Mouse (Mus musculus): Measurements from ENCODE around the gene Slc16a11. TPM values are rescaled to one million over a fixed set of nuclear protein-coding genes. Genes with fewer than 3 reads are reported as not detected.

Slc16a11 gene
- polyA plus RNA-seq, 1 experiment from 2014 or later = 0.63 TPM

DNA sequence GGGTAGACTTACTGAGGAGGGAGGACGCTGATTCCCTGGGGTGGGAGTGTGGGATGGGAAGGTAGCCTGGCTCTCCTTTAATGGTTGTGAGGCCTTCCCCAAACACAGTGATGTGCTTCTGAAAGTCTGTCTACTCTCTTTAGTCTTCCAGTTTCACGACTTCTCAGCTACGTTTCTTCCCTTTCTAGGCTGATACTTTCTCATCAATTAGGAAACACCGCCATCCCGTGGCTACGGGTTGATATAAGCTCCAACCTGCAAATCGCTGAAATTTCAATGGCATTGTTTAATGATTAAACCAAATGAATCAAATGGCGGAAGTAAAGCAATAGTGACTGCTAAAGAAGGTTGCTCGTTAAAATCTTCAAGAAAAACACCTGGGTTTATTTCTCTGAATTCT is 344 bp downstream of the Slc16a11 start:
- H3K9ac ChIP-seq = no peak overlapping the region
- TF ChIP-seq CTCF (IDR thresholded peaks at IDR 0.05; ENCODE audit: low read depth) = peak; percentile 77
- 6% methylated on average over 9 of the region's 9 CpGs for WGBS
- DNase-seq = peak; percentile 91
- no peaks in the 10 kb centered on the region for H3K36me3 ChIP-seq (ENCODE audit: insufficient read depth)
- H3K27ac ChIP-seq (ENCODE audit: low read depth) = no peak overlapping the region
- no peaks in the 10 kb centered on the region for H3K9me3 ChIP-seq (ENCODE audit: low read depth, low read length)
- no peak for ATAC-seq (ENCODE audit: insufficient read depth)
- no peak overlapping the region for H3K4me2 ChIP-seq
- H3K4me1 ChIP-seq (ENCODE audit: insufficient read depth) = 0 out of 2 replicates have a peak, but pooled peaks cover 8% of the 10 kb centered on the region
- H3K27me3 ChIP-seq (ENCODE audit: insufficient read depth, low read length) = peaks cover 36% of the 10 kb centered on the region
- H3K4me3 ChIP-seq (ENCODE audit: low read depth, low read length) = no peak overlapping the region

DNA sequence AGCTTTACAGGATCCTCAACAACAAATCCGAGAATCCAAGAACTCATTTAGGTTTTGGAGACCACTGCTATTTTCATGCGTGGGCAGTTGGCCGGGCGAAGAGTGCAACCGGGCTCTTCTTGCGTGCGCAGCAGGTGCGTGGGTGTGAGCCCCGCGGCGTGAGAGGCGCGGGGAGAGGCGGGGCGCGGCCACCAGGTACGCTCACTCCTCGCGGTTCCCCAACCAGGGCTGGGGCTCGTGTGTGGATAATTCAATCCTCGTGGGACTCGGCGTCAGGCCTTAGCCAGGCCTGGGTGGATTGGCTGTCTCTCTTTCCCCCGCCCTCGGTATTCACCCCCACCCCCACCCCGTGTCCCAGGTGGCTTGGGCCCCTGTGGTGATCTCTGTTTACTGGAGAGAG is 1.2 kb downstream of the Slc16a11 start:
- H3K9me3 ChIP-seq (ENCODE audit: low read depth, low read length) = no peaks in the 10 kb centered on the region
- peaks cover 36% of the 10 kb centered on the region for H3K27me3 ChIP-seq (ENCODE audit: insufficient read depth, low read length)
- H3K9ac ChIP-seq = peak overlapping the region; percentile 43; the same call in 1 of the 2 replicates
- no peaks in the 10 kb centered on the region for H3K36me3 ChIP-seq (ENCODE audit: insufficient read depth)
- ATAC-seq (ENCODE audit: insufficient read depth) (no peak), DNase-seq (no peak)
- peak overlapping the region; percentile 61 for H3K4me2 ChIP-seq
- no peak for TF ChIP-seq CTCF (IDR thresholded peaks at IDR 0.05; ENCODE audit: low read depth)
- 0 out of 2 replicates have a peak, but pooled peaks cover 8% of the 10 kb centered on the region for H3K4me1 ChIP-seq (ENCODE audit: insufficient read depth)
- no peak overlapping the region for H3K27ac ChIP-seq (ENCODE audit: low read depth)
- H3K4me3 ChIP-seq (ENCODE audit: low read depth, low read length) = peak overlapping the region; percentile 31
- WGBS = 8% methylated on average over 26 of the region's 26 CpGs

DNA sequence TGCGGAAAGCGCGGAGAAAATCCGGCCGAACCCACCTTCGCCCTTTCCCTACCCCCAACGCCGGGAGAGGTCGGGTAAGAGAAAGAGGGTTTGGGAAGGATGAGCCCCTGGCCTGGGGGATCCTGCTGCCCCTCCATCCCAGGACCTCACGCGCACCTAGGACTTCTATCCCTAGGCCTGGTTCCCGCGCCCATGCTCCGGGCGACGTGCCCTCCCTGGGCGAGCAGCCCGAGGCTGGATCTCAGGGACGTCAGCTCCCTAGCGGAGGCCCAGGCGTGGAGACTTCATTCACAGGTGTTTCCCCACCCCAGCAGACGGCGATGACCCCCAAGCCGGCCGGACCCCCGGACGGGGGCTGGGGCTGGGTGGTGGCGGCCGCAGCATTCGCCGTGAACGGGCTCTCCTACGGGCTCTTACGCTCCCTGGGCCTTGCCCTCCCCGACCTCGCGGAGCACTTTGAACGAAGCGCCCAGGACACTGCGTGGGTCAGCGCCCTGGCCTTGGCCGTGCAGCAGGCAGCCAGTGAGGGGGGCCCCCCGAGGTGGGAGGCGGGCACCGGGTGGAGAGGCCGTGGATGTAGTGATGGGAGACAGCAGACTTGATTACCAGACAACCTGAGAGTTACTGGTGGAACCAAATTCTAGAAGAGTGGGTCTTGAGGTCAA is 1.8 kb downstream of the Slc16a11 start:
- Histone ChIP-seq H3K4me1 (ENCODE audit: insufficient read depth) (0 out of 2 replicates have a peak, but pooled peaks cover 8% of the 10 kb centered on the region), H3K27ac (ENCODE audit: low read depth) (no peak overlapping the region), H3K9ac (peak overlapping the region; percentile 43), H3K4me3 (ENCODE audit: low read depth, low read length) (peak overlapping the region; percentile 31), H3K4me2 (peak overlapping the region; percentile 61), H3K9me3 (ENCODE audit: low read depth, low read length) (no peaks in the 10 kb centered on the region), H3K27me3 (ENCODE audit: insufficient read depth, low read length) (peaks cover 36% of the 10 kb centered on the region), H3K36me3 (ENCODE audit: insufficient read depth) (no peaks in the 10 kb centered on the region)
- peak; percentile 37; the same call in 1 of the 2 replicates for ATAC-seq (ENCODE audit: insufficient read depth)
- WGBS = 2% methylated on average over 45 of the region's 46 CpGs
- no peak for TF ChIP-seq CTCF (IDR thresholded peaks at IDR 0.05; ENCODE audit: low read depth)
- DNase-seq = no peak

DNA sequence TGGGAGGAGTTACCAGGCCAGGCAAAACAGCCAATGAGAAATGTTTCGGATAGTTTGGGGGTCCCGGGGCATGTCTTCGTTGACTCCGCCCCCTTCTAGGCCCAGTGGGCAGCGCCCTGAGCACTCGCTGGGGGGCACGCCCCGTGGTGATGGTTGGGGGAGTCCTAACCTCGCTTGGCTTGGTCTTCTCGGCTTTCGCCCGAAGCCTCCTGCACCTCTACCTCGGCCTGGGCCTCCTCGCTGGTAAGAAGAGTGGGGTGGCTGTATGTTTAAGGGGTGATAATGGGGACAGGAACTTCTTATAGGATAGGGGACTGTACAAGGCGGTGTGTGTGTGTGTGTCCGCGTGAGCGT is 2.3 kb downstream of the Slc16a11 start:
- H3K4me1 ChIP-seq (ENCODE audit: insufficient read depth) = 0 out of 2 replicates have a peak, but pooled peaks cover 8% of the 10 kb centered on the region
- no peaks in the 10 kb centered on the region for H3K9me3 ChIP-seq (ENCODE audit: low read depth, low read length)
- H3K27me3 ChIP-seq (ENCODE audit: insufficient read depth, low read length) = peaks cover 36% of the 10 kb centered on the region
- DNase-seq (no peak), ATAC-seq (ENCODE audit: insufficient read depth) (no peak)
- H3K27ac ChIP-seq (ENCODE audit: low read depth) = no peak overlapping the region
- peak overlapping the region; percentile 31; the same call in 1 of the 2 replicates for H3K4me3 ChIP-seq (ENCODE audit: low read depth, low read length)
- H3K9ac ChIP-seq = no peak overlapping the region
- peak overlapping the region; percentile 61 for H3K4me2 ChIP-seq
- no peaks in the 10 kb centered on the region for H3K36me3 ChIP-seq (ENCODE audit: insufficient read depth)
- 7% methylated on average over 18 of the region's 18 CpGs for WGBS
- TF ChIP-seq CTCF (IDR thresholded peaks at IDR 0.05; ENCODE audit: low read depth) = no peak

DNA sequence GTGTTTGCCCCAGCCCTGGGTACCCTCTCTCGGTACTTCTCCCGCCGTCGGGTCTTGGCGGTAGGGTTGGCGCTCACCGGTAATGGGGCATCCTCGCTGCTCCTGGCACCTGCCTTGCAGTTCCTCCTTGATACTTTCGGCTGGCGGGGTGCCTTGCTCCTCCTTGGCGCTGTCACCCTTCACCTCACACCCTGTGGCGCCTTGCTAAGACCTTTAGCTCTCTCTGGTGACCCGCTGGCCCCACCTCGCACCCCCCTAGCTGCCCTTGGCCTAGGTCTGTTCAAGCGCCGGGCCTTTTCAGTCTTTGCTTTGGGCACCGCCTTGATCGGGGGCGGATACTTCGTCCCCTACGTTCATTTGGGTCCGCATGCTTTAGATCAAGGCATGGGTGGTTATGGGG is 2.7 kb downstream of the Slc16a11 start:
- no peak overlapping the region for H3K27ac ChIP-seq (ENCODE audit: low read depth)
- no peaks in the 10 kb centered on the region for H3K36me3 ChIP-seq (ENCODE audit: insufficient read depth)
- DNase-seq = no peak
- TF ChIP-seq CTCF (IDR thresholded peaks at IDR 0.05; ENCODE audit: low read depth) = no peak
- H3K9ac ChIP-seq = no peak overlapping the region
- H3K9me3 ChIP-seq (ENCODE audit: low read depth, low read length) = no peaks in the 10 kb centered on the region
- 0 out of 2 replicates have a peak, but pooled peaks cover 8% of the 10 kb centered on the region for H3K4me1 ChIP-seq (ENCODE audit: insufficient read depth)
- H3K27me3 ChIP-seq (ENCODE audit: insufficient read depth, low read length) = peaks cover 36% of the 10 kb centered on the region
- ATAC-seq (ENCODE audit: insufficient read depth) = no peak
- WGBS = 13% methylated on average over 22 of the region's 22 CpGs
- no peak overlapping the region for H3K4me3 ChIP-seq (ENCODE audit: low read depth, low read length)
- no peak overlapping the region for H3K4me2 ChIP-seq

DNA sequence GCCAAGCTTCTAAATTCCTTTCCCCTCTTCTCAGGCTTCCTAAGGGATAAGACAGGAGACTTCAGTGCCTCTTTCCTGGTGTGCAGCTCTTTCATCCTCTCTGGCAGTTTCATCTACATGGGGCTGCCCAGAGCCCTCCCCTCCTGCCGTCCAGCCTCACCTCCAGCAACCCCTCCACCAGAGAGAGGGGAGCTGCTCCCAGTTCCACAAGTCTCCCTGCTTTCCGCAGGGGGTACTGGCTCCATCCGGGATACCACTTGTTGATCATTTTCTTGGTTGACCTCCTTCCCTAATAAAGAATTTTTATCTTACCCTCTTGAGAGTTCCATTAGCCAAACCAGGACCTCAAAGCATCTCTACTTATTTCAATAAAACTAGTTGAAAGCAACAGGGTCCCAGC is 3.6 kb downstream of the Slc16a11 start:
- Histone ChIP-seq H3K27ac (ENCODE audit: low read depth) (no peak overlapping the region), H3K9ac (no peak overlapping the region), H3K36me3 (ENCODE audit: insufficient read depth) (no peaks in the 10 kb centered on the region), H3K4me1 (ENCODE audit: insufficient read depth) (0 out of 2 replicates have a peak, but pooled peaks cover 8% of the 10 kb centered on the region), H3K27me3 (ENCODE audit: insufficient read depth, low read length) (peaks cover 36% of the 10 kb centered on the region), H3K9me3 (ENCODE audit: low read depth, low read length) (no peaks in the 10 kb centered on the region), H3K4me3 (ENCODE audit: low read depth, low read length) (no peak overlapping the region), H3K4me2 (no peak overlapping the region)
- TF ChIP-seq CTCF (IDR thresholded peaks at IDR 0.05; ENCODE audit: low read depth) = no peak
- DNase-seq (no peak), ATAC-seq (ENCODE audit: insufficient read depth) (no peak)
- 66% methylated on average over 3 of the region's 3 CpGs for WGBS

DNA sequence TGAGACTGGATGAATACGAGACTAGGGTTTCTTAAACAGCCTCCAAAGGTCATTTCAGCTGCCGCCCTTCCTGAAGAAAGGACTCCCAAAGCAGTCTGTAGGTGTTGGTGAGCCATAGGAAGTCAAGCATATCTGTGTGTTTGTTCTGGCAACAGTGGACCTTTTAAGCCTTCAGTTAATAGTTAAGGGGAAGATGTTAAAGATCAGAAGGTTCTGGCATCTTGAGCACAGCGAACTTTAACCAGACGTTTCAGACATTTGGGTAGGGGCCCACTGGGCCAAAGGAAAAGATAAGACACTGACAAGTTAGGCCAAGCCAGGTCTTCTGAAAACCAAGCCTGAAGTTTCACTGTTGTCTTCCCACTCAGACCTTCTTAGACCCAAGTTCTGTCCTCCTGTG is 5.5 kb downstream of the Slc16a11 start:
- Histone ChIP-seq H3K4me2 (no peak overlapping the region), H3K36me3 (ENCODE audit: insufficient read depth) (no peaks in the 10 kb centered on the region), H3K4me3 (ENCODE audit: low read depth, low read length) (no peak overlapping the region), H3K9me3 (ENCODE audit: low read depth, low read length) (no peaks in the 10 kb centered on the region), H3K27me3 (ENCODE audit: insufficient read depth, low read length) (peaks cover 36% of the 10 kb centered on the region), H3K4me1 (ENCODE audit: insufficient read depth) (peaks cover 15% of the 10 kb centered on the region; the same call in 1 of the 2 replicates), H3K9ac (no peak overlapping the region), H3K27ac (ENCODE audit: low read depth) (no peak overlapping the region)
- TF ChIP-seq CTCF (IDR thresholded peaks at IDR 0.05; ENCODE audit: low read depth) = no peak
- DNase-seq (no peak), ATAC-seq (ENCODE audit: insufficient read depth) (no peak)
- WGBS = 69% methylated on average over 4 of the region's 4 CpGs

Measured in lung, embryonic 14.5 days (tissue).